Mouse (Mus musculus) spleen, postnatal 4 days (tissue): ENCODE data around the gene Twistnb.
A peak's percentile ranks its signal among the peaks of the same experiment; 100 is the strongest.

Experiments used
- DNase-seq, 2 experiments: peaks; one replicate each; pipeline ENCODE4 v3.0.0; 2022; ENCODE audit warnings: low spot score in 2 of 2

Twistnb gene

DNA sequence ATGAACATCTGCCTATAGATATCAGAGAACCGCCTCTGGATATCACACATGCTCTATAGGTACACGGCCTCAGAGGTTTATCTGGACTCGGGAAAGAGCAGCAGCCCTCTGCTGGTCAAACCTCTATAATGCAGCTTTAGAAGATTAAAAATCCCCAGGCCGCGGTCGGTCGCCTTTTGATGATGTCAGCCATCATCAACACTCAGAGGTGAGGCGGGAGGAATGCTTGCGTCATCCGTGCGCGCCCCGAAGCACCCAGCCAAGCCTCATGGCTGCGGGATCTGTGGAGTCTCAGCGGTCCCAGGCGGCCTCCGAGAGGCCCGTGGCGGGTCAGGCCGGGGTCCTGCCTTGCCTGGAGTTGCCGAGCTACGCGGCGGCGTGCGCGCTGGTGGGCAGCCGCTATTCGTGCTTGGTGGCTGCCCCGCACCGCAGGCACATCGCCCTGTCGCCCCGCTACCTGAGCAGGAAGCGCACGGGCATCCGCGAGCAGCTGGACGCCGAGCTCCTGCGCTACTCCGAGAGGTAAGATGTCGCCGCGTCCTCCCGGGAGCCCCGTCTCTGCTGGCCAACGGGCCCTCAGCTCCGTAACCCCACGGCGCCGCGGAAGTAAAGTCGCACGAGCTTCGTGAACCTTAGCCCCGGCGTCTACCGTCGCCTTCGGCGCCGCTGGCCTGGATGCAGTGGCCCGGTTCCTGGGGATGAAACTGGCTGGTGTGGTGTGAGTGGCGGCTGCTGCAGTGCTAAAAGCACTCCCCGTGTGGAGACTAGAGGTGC lies at the start of gene Twistnb:
Twistnb (plus strand) TSS at position 249 of the 774 bp plus-strand sequence.
- peak; percentile 96 to 99 for DNase-seq

- peak; percentile 41 to 77 for DNase-seq
These were observed 40.6 kb upstream of the Twistnb start for GRCm38 (mm10) chr12:33388842-33389241.

DNA sequence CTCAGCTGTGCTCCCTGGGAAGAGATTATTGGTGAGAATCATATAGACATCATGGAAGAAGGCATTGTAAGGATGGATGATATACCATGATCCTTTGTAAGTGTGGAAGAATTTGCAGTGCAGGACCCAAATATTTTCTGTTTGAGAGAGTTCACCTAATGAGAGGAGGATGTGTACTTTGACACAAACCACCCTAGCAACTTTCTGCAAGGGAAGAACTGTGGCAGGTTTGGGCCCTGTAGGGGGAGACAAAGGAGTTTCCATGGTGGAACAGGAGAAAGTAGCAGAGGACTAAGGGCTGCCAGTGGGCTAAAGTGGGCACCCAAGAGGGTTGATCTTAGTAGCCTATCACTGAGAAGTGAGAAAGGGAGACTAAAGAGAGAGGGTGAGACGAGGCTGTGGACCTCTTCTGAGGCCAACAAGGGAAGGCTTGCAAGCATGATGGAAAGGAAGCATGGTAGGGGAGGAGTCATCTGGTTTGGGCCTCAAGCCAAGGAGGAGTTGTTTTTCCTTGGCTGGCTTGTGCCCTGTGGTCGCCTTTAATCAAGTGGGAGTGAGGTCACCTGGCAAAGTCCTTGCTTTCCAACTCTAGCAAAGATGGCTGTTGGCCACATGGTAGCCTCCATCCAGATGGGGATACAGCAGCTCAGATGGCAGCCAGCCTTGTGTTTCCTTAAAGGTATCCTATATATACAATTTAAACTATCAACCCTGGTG lies 38.4 kb upstream of the Twistnb start:
- no peak for DNase-seq

DNA sequence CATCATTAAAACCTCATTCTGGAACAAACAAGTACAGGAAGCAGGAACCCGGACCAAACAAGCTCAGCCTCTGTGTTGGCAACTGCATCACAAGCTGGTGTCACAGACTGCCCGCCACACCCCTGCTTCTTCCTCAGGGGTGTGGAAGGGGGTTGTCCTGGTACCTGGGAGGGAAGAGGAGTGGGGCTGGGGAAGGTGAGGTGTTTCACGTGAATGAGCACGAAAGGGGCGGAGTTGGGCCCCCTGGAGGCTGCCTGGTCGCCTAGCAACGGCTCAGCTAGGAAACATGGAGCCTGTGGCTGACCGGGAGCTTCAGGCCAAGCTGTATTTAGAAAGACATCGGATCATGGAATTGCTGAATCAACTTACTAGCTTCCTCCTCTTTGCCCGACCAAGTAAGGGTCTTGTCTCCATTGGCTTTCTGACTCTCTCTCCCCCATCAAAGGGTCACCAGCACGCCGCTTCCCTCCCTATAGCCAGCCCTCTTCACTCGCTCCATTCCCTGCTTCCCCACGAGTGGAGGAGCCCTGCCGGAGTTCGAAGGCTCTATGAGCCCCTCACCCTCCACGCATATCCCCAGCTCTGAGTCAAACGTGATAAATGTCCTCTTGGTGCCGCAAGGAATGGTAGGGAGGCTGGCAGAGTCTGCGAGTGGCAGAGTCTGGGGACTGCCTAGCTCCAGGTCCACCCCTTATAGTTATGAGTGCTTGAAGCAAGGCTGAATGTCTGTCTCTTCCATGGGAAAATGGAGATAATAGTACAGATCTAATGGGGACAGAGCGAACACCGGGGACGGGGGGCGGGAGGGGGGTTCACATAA lies 34.4 kb upstream of the Twistnb start, which contains the start of gene Efcab10:
Efcab10 (plus strand) TSS at position 51 of the 820 bp plus-strand sequence.
- DNase-seq = no peak

DNA sequence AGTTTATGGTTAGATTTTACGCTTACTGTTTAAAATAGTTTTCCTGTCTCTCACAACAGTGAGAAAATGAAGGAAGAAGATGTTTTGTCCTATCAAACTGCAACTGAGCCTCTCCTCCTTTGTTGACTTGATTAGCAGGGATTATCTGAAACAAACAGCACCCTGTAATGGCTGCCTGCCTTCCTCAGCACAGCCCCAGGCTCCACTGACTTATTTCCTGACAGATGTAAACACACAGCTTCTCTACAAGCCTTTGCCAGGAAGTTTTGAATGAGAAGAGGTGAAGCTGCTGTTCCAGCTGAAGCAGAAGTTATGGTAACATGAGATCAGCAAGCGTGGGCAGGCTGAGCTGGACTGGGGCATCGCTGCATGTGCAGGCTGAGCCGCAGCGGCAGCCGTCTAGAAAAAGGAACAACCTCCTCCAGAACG lies 26.2 kb upstream of the Twistnb start:
- DNase-seq = no peak

DNA sequence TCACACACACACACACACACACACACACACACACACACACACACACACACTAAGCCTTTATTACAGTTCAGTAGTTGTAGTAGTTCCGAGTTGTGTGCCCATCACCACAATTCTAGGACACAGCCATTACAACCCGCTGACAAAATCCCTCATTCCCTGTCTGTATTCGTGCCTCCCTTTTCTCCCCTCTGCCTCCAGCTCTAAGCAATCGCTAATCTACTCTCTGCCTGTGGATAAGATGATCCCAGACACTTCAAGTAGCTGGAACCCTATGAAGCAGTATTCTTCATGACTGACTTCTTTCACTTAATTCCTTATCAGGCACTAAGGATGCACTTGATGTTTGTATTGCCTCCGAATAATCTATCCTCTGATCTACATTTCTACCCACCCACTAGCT lies 24.4 kb upstream of the Twistnb start:
- DNase-seq = no peak

DNA sequence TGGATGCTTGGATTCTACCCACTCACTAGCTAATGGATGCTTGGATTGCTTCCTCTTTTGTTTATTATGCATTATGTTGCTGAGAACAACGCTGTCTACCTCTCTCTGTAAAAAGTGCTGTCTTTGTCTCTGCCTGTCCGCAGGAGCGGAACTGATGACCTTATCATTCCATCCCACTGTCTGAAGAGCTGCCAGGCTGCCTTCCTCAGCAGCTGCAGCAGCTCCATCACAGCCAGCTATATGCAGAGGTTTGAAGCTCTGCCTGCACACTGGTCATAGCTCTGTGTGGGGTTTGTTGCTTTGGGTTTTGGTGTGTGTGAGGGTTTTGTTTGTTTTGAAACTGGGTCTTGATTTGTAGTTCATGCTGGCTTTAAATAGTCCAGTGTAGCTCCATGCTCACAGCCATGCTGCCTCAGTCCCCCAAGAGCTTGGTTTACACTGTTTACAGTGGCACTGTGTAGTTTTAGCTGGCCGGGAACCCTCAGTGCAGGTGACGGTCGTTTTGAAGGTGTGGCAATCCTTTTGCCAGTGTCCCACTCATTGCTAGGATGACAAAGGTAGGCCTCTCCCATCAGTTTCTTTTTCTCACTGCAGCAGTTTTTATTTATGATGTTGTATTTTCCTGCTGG lies 23.9 kb upstream of the Twistnb start:
- no peak for DNase-seq

DNA sequence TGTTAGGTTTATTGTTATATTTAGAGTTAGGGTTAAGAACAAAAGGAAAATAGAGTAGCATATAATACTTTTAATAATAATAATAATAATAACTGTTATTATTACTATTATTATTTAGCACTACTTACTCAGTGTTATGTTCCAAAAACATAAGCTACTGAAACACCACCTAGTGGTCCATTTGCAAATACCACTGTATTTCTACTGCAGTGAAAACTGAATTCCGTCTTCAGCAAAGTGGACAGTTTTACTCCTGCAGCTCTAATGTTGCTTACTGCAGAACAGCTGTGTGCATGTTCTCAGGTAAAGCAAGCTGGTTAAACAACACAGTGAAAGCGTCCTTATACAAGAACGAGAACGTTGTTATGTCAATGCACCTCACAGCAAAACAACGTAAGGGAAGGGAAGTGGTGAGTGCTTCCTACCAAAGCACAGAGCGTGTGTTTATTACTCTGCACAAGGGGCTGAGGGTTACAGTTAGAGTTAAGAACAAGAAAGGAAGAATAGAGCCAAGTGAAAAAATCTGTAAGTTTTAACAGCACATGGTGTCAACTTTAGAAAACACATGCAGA lies 17.8 kb upstream of the Twistnb start:
- DNase-seq = peak in 1 of 2 experiments; percentile 34

DNA sequence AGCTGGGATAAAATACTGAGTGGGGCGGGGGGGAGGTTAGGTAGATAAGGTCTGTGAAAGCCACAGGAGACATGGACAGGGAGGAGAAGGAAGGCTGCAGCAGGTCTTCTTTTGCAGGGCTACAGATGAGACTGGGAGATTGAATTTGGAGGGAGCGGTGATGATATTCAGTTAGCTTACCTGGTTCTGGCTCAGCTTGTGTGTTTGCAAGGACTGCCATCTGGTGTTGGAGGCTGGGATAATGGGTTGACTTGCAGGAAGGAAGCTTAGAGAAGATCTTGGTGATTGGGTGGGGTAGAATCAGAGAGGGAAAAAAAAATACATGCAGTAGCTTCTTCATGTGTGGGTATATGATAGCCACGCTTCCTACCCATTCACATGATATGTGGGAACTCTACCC lies 5.1 kb upstream of the Twistnb start:
- no peak for DNase-seq

- DNase-seq = no peak
These were observed 2.1 kb upstream of the Twistnb start for GRCm38 (mm10) chr12:33427293-33427692.

- DNase-seq = no peak
These were observed 1.7 kb upstream of the Twistnb start for GRCm38 (mm10) chr12:33427726-33428125.

DNA sequence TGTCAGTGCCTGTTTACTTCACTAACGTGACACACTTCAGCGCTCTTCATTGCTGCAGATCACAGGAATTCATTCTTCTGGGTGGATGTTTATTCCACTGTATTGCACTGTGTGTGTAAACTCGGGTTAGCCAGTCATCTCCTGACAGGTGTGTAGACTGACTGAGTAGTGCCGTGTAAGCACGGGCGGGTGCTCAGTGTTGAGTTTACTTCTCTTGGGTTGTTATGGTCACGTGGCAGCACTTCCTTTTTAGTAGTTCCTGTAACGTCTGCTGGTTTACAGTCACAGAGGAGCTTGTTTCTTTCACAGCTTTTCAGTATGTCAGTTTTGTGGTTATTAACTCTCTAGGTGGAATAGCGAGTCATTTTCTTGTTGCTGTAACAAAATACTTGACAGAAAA lies 4.4 kb downstream of the Twistnb start:
- DNase-seq = no peak

GRCm38 (mm10) chr12:33434758-33435157 lies 5.3 kb downstream of the Twistnb start:
- DNase-seq = no peak

DNA sequence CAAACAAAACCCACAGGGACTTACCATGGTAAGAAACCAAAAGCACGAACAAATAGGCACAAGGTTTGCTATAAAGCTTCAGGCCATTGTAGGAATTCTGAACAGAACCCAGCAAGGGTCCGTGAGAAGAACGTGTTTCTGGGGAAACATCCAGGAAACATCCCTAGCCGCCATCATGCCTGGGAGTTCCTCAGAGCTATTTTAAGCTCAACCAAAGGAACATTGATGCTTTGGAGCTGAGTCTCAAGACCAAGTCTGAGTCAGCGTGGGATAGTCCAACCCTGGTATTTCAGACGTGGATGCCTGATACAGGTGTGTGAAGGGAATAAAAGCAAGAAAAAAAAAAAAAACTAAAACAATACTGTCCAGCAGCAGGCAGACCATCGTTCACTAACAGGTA lies 26.0 kb downstream of the Twistnb start:
- DNase-seq = no peak

GRCm38 (mm10) chr12:33456242-33456641 lies 26.8 kb downstream of the Twistnb start:
- no peak for DNase-seq

DNA sequence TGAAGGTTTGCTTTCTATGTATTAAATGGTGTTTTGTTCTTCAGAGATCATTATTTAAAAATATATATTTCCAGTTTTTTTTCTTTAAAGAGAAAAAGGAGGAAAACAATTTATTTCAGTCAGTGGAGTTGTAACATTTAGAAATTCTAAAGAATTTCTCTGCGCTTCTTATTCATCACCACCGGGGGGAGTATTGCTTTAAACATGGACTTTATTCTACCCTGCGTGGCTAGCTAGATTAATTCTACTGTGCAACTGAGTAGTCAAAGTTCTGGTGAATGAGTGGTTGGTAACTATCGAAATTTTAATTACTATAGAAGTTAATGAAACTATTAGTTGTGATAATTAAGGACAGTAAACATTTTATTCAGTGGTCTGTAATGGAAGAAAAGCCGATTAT lies 51.5 kb downstream of the Twistnb start:
- DNase-seq = no peak

DNA sequence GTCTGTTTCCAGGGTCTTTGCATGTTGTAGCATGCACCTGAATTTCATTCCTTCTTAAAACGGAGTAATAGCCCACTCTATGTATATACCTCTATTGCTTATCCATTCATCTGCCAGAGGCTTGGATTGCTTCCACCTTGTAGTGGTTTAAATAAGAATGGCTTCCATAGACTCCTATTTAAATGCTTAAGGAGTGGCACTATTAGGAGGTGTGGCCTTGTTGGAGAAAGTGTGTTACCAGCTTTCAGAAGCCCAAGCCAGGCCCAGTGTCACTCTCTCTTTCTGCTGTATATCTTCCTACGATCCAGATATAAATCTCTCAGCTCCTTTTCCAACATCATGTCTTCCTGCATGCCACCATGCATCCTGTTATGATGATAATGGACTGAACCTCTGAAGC lies 53.5 kb downstream of the Twistnb start:
- DNase-seq = no peak
